Mouse (Mus musculus): ENCODE measurements around the gene Hinfp.

The Hinfp gene

GRCm38 (mm10) chr9:44256213-44256612, 49.3 kb downstream of the Hinfp start:
- DNase-seq (ENCODE audit: low spot score), result no peak

- DNase-seq (ENCODE audit: low spot score), result no peak
Observed at GRCm38 (mm10) chr9:44255136-44255521, 50.3 kb downstream of the Hinfp start.

- no peak for DNase-seq (ENCODE audit: low spot score)
Observed at GRCm38 (mm10) chr9:44254508-44255135, 50.8 kb downstream of the Hinfp start.

GRCm38 (mm10) chr9:44253441-44253840, 52.0 kb downstream of the Hinfp start:
- DNase-seq (ENCODE audit: low spot score), result no peak

DNA sequence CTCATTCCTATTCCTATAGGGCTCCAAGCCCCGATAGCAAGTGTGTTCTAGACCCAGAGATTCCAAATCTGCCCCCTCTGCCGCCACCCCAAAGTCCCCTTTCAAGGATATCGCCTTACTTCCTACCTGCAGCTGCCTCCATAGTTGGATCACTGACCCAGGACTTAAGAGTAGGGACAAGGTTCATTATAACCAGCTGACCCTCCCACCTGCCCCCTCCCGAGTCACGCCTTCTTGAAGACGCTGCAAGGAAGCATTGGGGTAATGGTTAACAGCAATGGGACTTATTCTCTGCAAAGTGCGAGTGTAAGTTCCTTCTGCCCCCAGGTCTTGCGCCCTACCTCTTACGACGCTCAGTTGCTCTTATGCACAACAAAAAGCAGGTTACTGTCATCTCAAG, 54.2 kb downstream of the Hinfp start, which contains the start of gene Pdzd3:
Pdzd3 (minus strand) TSS at position 158 of the 400 bp plus-strand sequence.
- no peak for DNase-seq (ENCODE audit: low spot score)

GRCm38 (mm10) chr9:44250445-44250844, 55.0 kb downstream of the Hinfp start:
- no peak for DNase-seq (ENCODE audit: low spot score)

DNA sequence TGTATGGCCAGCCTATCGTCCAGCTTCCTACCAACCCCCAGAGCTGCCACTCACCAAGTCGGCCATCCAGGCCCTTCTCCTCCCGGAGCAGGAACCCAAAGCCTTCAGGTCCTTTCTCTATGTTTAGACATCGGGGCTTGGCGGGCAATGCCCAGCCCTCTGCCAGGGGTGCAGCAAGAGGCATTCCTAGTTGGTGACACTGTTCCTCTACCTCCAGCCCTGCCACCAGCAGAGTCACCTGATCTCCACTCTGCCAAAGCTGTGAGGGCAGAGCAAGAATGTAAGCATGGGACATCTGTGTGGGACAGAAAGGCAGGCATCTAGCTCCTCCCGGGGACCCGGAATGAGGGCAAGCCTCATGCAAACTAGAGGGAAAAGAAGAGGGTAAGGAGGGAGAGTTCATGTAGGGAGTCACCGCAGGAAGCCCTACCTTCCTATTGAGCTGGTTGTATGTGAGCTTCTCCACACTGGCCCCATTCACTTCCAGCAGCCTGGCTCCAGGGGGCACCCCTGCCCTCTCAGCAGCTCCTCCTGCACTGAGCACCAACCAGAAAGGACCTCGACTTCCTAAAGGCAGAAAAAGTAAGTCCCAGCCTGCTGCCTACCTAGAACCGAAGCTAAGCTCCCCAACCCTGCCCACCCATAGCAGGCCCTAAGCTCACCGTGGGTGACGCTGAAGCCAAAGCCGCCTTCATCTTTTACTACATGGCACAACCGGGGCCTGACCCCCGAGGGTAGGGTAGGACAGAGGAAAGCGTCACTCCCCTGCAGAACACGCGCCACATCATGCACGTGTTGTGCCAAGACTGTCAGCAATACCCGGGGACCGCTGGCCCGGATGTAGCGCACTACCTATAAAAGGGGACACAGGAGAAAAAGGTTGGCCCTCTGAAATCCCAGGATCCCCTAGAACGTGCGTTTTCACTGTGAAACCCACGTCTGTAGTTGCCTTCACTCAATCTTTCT, 56.0 kb downstream of the Hinfp start:
- no peak for DNase-seq (ENCODE audit: low spot score)

GRCm38 (mm10) chr9:44247907-44248306, 57.6 kb downstream of the Hinfp start:
- no peak for DNase-seq (ENCODE audit: low spot score)

GRCm38 (mm10) chr9:44243621-44244020, 61.9 kb downstream of the Hinfp start:
- DNase-seq (ENCODE audit: low spot score), result no peak

All from urinary bladder, postnatal 10 days (tissue).